Mouse (Mus musculus): Measurements from ENCODE around the gene Fsip1.

- TF ChIP-seq CTCF (IDR thresholded peaks at IDR 0.05; ENCODE audit: borderline replicate concordance, insufficient read depth, low read length), result no peak
- TF ChIP-seq POLR2A (IDR thresholded peaks at IDR 0.05; ENCODE audit: low read depth, low read length), result no peak
These were observed 31.3 kb downstream of the Fsip1 start for GRCm38 (mm10) chr2:118225316-118226041.
